Mouse (Mus musculus) olfactory bulb, adult 2 months (tissue): Measurements from ENCODE around the gene Myrf.

Experiments
- CTCF ChIP-seq: fragments of 200-500 bp; IDR thresholded peaks from 2 replicates; pipeline ENCODE4 v1.5.1; 2012; ENCODE audit warnings: low read depth, mild to moderate bottlenecking, low read length, moderate library complexity; ENCODE audit not compliant: insufficient read depth
- POLR2A ChIP-seq: fragments of 200-500 bp; IDR thresholded peaks from 2 replicates; pipeline ENCODE4 v1.6.1; 2012; ENCODE audit warnings: mild to moderate bottlenecking, low read depth, low read length, moderate library complexity; ENCODE audit not compliant: insufficient read depth

DNA sequence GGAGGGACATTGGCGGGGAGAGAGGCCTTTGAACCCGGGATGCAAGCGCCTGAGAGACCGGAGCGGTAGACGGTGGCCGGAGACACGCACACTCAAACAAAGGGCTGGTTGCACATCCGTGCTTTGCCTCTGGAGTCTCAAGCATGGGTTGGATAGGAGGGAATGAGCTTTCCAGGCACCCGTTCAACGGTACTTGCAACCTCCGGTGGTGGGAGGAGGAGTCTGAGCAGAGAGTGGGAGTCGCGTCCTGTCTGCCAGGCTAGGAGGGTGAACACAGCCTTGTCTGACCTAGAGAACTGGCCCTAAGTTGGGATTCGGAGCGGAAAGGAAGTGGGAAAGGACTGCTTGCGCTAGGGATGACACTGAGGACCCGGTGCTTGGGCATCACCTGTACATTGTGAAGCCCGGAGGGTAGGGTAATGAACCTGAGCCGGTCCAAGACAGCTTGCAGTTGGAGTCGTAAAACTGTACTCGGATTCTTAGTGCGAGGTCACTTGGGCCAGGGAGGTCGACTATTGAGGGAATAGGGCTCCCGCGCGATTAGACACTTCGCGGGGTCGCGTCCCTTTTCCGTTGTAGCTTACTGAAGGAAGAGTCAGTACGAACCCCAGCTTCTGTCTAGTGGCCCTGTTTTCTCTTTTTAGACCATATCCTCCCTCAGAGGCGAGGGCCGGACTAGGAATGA is 57.1 kb downstream of the Myrf start:
- TF ChIP-seq CTCF = no peak
- TF ChIP-seq POLR2A = peak; percentile 41
